Mouse (Mus musculus) cerebellum, adult 2 months (tissue): ENCODE measurements at regions not wholly inside any gene's neighbourhood (a gene's known extent, or its start where the extent isn't known, plus 50 kb on each side); places are given as distances from the start of the nearest gene placed in this dataset.

Source experiments
- DNase-seq, 2 experiments: peaks; one replicate each; pipeline ENCODE4 v3.0.0; 2021
- H3K27ac ChIP-seq: fragments of 200-500 bp; 2 replicates; pipeline ENCODE4 v1.5.1; 2012; ENCODE audit warnings: low read length, control low read depth, inconsistent platforms; ENCODE audit not compliant: insufficient read depth
- H3K27me3 ChIP-seq: fragments of 200-500 bp; 2 replicates; pipeline ENCODE4 v1.6.1; 2012; ENCODE audit warnings: inconsistent platforms, mild to moderate bottlenecking, low read length, moderate library complexity; ENCODE audit not compliant: control insufficient read depth, insufficient read depth
- H3K4me1 ChIP-seq: fragments of 200-500 bp; 2 replicates; pipeline ENCODE4 v1.6.1; 2011; ENCODE audit warnings: low read length; ENCODE audit not compliant: control insufficient read depth, insufficient read depth
- H3K4me3 ChIP-seq: fragments of 200-500 bp; replicated peaks from 2 replicates; pipeline ENCODE3; 2011; ENCODE audit warnings: mild to moderate bottlenecking, low read depth, low read length, control low read depth; ENCODE audit not compliant: insufficient read depth
- CTCF ChIP-seq: fragments of 200-500 bp; IDR thresholded peaks from 2 replicates; pipeline ENCODE4 v1.5.1; 2011; ENCODE audit warnings: low read depth, mild to moderate bottlenecking, control low read depth, low read length, moderate library complexity, borderline replicate concordance; ENCODE audit not compliant: insufficient read depth
- POLR2A ChIP-seq: fragments of 200-500 bp; IDR thresholded peaks from 2 replicates; pipeline ENCODE4 v1.6.1; 2011; ENCODE audit warnings: low read length, control low read depth, borderline replicate concordance; ENCODE audit not compliant: insufficient read depth
- WGBS: fragments of 180-500 bp; shearing (Covaris S2); methylation state at CpG from one replicate; pipeline ENCODE4 v1.1.7; 2018; 5-methylcytosine and 5-hydroxymethylcytosine counted together

DNA sequence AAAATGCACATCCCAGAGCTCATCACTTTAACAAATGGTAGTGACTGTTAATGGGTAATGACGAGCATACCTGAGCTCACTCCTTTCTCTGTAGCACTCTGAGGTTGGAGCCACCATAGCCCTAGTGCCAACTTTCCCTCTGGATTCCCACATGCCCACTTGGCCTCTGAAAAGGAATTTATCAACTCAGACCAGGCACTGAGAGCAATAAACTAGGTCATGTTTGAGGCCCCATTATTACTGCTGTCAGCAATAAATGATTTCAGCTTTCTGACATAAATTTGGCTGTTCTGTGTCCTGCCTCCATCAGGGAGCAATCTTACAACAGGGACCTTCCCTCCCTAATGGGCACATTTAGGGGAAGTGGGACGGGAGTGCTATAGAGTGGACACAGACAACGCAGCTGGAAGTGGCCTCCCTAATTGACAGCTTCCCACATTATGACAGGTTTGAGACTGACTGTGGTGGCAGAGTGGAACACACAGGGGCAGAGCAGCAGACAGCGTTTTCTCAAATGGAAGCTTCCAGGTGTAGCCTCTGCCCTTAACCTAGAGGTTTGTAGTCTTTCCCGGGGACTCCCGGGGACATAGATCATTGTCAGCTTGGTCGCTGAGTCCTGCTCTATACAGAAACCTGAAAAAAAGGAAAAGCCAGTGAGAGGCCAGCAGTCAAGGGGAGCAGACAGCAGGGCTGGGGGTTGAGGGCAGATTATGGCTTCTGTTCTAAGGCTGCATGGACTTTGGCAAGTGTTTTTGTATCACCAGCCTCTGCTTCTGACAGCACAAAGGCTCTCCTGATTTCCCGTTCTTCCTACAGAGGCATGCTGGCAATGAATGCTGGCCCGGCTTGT is 160.0 kb upstream of the Rag2 start:
- 15% methylated on average over 9 of the region's 9 CpGs for WGBS
- Histone ChIP-seq H3K27ac (peak overlapping the region; percentile 33), H3K27me3 (no peaks in the 10 kb centered on the region), H3K4me1 (peaks cover 37% of the 10 kb centered on the region), H3K4me3 (no peak overlapping the region)
- no peak for TF ChIP-seq CTCF
- TF ChIP-seq POLR2A, result no peak
- peak; percentile 58 to 77 for DNase-seq

DNA sequence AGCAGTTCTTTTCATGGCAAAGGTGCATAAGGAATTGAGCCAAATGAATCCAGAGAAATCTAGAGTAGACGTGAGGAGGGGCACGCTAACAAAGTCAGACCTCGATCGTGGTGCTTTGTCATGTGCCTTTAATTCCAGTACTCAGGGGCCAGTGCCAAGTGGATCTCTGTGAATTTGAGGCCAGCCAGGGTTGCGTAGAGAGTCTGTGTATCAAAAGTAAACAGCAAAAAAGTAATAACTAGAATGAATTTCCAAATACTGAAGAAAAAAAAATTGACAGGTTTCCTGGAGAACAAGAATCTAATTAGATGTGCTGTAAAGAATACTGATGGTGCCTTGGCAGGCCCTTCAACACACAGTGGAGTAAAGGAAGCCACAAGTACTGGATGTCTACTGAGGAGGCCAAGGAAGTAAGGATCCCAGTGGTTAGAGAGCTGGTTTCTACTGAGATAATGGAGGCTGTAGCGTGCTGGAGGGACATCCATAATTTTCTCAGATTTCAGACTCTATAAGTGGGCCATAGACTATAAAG is 153.9 kb upstream of the Rag2 start:
- no peak for DNase-seq
- H3K27me3 ChIP-seq, result no peaks in the 10 kb centered on the region
- WGBS, result 74% methylated on average over 6 of the region's 6 CpGs
- H3K4me1 ChIP-seq, result no peaks in the 10 kb centered on the region
- no peak overlapping the region for H3K4me3 ChIP-seq
- no peak for TF ChIP-seq CTCF
- no peak for TF ChIP-seq POLR2A
- no peak overlapping the region for H3K27ac ChIP-seq

DNA sequence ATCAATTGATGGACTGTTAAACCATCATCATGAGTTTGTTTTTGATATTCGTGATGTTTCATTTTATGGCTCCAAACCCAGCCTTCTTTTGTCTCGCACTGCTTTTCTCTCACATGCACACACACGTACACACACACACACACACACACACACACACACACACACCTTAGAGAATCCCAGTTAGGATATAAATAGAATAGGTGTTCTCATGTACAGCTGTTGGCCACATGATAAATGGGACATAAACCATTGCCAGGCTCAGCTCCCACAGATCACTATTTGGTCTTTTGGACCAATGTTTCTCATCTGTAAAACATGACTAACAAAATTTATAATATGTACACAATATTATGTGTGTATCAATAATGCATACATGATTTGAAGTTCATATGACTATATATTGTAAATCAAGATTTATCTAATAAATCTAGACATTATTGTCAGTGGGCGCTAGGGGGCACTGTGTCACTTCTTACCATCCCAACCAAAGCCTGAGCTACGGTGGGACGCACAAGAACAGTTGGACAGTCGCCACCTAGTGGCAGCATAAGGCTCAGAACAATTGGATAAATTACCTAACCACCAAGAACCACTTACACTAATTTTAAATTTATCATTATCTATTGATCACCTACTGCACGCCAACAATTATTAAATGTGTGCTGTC is 151.9 kb upstream of the Rag2 start:
- Histone ChIP-seq H3K27me3 (no peaks in the 10 kb centered on the region), H3K27ac (no peak overlapping the region), H3K4me3 (no peak overlapping the region), H3K4me1 (no peaks in the 10 kb centered on the region)
- WGBS, result 34% methylated on average over 8 of the region's 8 CpGs
- TF ChIP-seq POLR2A, result no peak
- TF ChIP-seq CTCF, result peak; percentile 99
- peak; percentile 84 to 86 for DNase-seq

DNA sequence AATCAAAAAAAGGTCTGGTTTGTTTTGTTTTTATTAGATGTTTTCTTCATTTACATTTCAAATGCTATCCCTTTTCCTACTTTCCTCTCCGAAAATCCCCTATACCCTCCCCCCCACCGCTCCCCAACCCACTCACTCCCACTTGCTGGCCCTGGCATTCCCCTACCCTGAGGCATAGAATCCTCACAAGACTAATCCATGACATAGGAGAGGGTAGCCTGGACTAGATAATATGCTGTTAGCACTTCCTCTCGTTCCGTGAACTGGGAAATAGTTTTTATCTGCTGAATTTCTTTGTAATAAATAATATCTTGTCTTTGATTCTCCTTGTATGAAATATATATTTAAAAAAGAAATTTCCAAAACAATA is 151.4 kb upstream of the Rag2 start:
- WGBS, result 86% methylated on average over 4 of the region's 4 CpGs
- H3K27me3 ChIP-seq, result no peaks in the 10 kb centered on the region
- no peak for DNase-seq
- no peak overlapping the region for H3K4me3 ChIP-seq
- TF ChIP-seq POLR2A (no peak), CTCF (no peak)
- H3K27ac ChIP-seq, result no peak overlapping the region
- H3K4me1 ChIP-seq, result no peaks in the 10 kb centered on the region

DNA sequence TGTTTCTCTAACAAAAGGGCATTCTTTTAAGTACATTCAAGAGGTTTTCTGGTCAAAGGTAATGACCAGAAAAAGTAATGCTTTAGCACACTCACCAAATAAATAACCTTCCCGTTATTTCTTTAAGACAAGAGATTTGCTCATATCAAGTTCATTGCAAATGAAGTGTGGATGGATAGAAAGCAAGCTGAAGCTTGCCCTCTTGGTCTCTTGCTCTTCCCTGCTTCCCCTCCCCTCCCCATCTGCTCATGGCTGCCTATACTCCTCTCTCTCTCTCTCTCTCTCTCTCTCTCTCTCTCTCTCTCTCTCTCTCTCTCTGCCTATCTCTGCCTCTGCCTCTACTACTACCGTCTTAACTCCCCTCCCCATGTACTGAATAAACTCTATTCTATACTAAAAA is 147.7 kb upstream of the Rag2 start:
- Histone ChIP-seq H3K4me3 (no peak overlapping the region), H3K27me3 (no peaks in the 10 kb centered on the region), H3K4me1 (no peaks in the 10 kb centered on the region), H3K27ac (no peak overlapping the region)
- no peak for TF ChIP-seq POLR2A
- no peak for TF ChIP-seq CTCF
- DNase-seq, result no peak
- WGBS, result 88% methylated on average over 2 of the region's 2 CpGs

DNA sequence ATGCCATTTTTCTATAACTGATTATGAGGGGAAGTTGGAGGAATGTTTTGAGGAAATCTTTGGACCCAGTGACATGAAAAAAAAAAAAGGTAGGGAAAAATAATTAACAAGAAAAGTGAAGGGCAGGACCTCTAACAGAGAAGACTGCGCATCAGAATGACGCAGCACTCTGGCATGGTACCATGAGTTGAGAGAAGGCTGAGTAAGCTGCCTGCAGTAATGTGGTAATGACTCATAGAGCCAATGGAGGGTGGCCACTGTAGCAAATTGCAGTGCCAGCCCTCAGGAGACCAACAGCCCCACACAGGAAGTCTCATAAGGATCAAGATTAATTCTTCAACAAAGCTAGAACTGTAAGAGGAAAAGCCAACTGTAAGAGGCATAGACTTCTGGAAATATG is 134.3 kb upstream of the Rag2 start:
- 88% methylated on average over 2 of the region's 2 CpGs for WGBS
- DNase-seq, result no peak
- Histone ChIP-seq H3K27me3 (no peaks in the 10 kb centered on the region), H3K27ac (no peak overlapping the region), H3K4me3 (no peak overlapping the region), H3K4me1 (no peaks in the 10 kb centered on the region)
- TF ChIP-seq POLR2A (no peak), CTCF (no peak)

DNA sequence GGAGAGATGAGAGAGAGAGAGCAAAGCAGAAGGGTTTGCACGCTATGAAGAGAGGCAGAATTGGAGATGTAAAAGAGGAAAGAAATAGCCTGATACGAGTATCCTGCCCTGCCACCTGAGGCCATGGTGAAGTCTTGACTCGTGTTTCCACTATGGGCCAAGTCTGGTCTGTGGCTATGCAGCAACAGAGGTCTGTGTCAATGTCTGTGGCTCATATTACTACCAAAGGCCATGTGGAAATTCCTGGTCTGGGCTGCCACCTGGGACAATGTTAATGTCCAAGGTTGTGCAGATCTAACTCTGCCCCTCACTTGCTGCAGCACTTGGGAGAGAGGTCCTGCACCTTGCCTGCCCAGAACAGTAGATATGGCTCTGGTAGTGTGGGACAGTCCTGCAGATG is 132.8 kb upstream of the Rag2 start:
- no peak for DNase-seq
- Histone ChIP-seq H3K4me3 (no peak overlapping the region), H3K4me1 (no peaks in the 10 kb centered on the region), H3K27ac (no peak overlapping the region), H3K27me3 (no peaks in the 10 kb centered on the region)
- 83% methylated on average over 3 of the region's 3 CpGs for WGBS
- TF ChIP-seq CTCF, result no peak
- TF ChIP-seq POLR2A, result no peak

DNA sequence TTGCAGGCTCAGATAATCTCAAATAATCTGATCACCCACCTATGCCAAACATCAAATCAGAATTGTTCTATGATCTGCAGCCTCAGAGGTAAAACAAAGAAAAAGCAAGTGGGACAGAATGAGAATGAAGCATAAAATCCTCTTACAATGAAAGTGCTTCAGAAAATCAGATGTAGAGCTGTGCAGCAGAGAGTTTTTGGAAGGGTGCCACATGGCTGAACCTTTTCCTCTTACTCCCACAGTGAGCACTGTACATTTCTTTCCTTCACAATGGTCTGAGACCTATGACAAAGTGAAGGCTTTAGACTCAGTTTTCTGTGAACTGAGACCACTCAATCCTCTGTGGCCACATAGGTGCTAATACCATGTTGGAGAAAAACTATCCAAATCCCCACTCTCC is 116.4 kb upstream of the Rag2 start:
- no peak for TF ChIP-seq POLR2A
- TF ChIP-seq CTCF, result no peak

More for the DNA sequence above, 116.4 kb upstream of the Rag2 start:
- Histone ChIP-seq H3K27me3 (no peaks in the 10 kb centered on the region), H3K4me3 (no peak overlapping the region), H3K27ac (no peak overlapping the region), H3K4me1 (no peaks in the 10 kb centered on the region)
- no peak for DNase-seq
